Mouse (Mus musculus) limb, embryonic 13.5 days (tissue): Measurements from ENCODE around the gene Zc3h4. TPM values are rescaled to one million over a fixed set of nuclear protein-coding genes. Genes with fewer than 3 reads are reported as not detected.

Source experiments
- ATAC-seq: fragments of 200-750 bp; cut with Nextera tagmentation; 2 replicates; pipeline ENCODE4 v1.8.0; 2017; ENCODE audit warnings: low read depth, moderate number of reproducible peaks, moderate TSS enrichment; ENCODE audit not compliant: low FRiP score
- H3K27ac ChIP-seq: fragments of 300-500 bp; sonication (generic); 2 replicates; pipeline ENCODE4 v1.5.1; 2015; ENCODE audit warnings: inconsistent platforms, mild to moderate bottlenecking, moderate library complexity
- H3K27me3 ChIP-seq: fragments of 300-500 bp; sonication (generic); 2 replicates; pipeline ENCODE4 v1.6.1; 2015; ENCODE audit warnings: mild to moderate bottlenecking, inconsistent platforms
- H3K36me3 ChIP-seq: fragments of 300-500 bp; sonication (generic); 2 replicates; pipeline ENCODE4 v1.6.1; 2015; ENCODE audit warnings: inconsistent platforms, mild to moderate bottlenecking, moderate library complexity
- H3K4me1 ChIP-seq: fragments of 300-500 bp; sonication (generic); 2 replicates; pipeline ENCODE4 v1.6.1; 2015; ENCODE audit warnings: inconsistent platforms
- H3K4me2 ChIP-seq: fragments of 300-500 bp; sonication (generic); replicated peaks from 2 replicates; pipeline ENCODE4 v1.6.1; 2015; ENCODE audit warnings: inconsistent platforms, mild to moderate bottlenecking, moderate library complexity
- H3K4me3 ChIP-seq: fragments of 300-500 bp; sonication (generic); 2 replicates; pipeline ENCODE4 v1.5.1; 2015; ENCODE audit warnings: moderate library complexity, mild to moderate bottlenecking, inconsistent platforms
- H3K9ac ChIP-seq: fragments of 300-500 bp; sonication (generic); 2 replicates; pipeline ENCODE4 v1.6.1; 2015; ENCODE audit warnings: mild to moderate bottlenecking, inconsistent platforms
- H3K9me3 ChIP-seq: fragments of 300-500 bp; sonication (generic); 2 replicates; pipeline ENCODE4 v1.6.1; 2016; ENCODE audit warnings: inconsistent platforms
- WGBS: fragments of 180-500 bp; shearing (Covaris S2); methylation state at CpG from one replicate; pipeline ENCODE4 v1.1.7; 2015; 5-methylcytosine and 5-hydroxymethylcytosine counted together
- polyA plus RNA-seq: library from polyadenylated mRNA; unstranded; fragments of >200 nt; fragmentation: Nextera tagmentation; extraction: Ambion mirVana; gene quantifications from 2 replicates; pipeline ENCODE4 v1.2.1, GENCODE M21; 2015

Gene Zc3h4
- polyA plus RNA-seq, 1 experiment from 2014 or later = 18.5 TPM

DNA sequence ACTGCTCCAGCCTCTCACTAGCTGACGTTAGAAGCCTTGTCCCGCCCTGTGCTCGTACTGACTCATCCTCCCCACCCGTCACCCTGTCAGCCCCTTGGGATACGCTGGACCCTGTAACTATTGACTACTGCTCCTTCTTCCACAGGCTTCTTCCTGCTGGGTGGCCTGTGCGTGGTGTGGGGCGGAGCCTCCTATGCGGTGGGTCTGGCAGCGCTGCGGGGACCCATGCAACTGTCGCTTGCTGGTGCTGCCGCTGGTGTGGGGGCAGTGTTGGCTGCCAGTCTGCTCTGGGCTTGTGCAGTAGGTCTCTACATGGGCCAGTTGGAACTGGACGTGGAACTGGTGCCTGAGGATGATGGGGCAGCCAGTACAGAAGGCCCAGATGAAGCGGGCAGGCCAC is 54.3 kb downstream of the Zc3h4 start:
- H3K27ac ChIP-seq = no peak overlapping the region
- no peak for ATAC-seq
- H3K9me3 ChIP-seq = no peaks in the 10 kb centered on the region; the same call in 1 of the 2 replicates
- no peak overlapping the region for H3K9ac ChIP-seq
- H3K36me3 ChIP-seq = peaks cover 15% of the 10 kb centered on the region; the same call in 1 of the 2 replicates
- H3K27me3 ChIP-seq = no peaks in the 10 kb centered on the region
- H3K4me2 ChIP-seq = no peak overlapping the region
- H3K4me1 ChIP-seq = peaks cover 8% of the 10 kb centered on the region
- no peak overlapping the region for H3K4me3 ChIP-seq
- WGBS = 95% methylated on average over 14 of the region's 14 CpGs

GRCm38 (mm10) chr7:16456289-16456688 is 55.6 kb downstream of the Zc3h4 start:
- 85% methylated on average over 5 of the region's 5 CpGs for WGBS
- Histone ChIP-seq H3K9me3 (no peaks in the 10 kb centered on the region; the same call in 1 of the 2 replicates), H3K4me3 (no peak overlapping the region), H3K4me1 (peaks cover 8% of the 10 kb centered on the region), H3K36me3 (peaks cover 15% of the 10 kb centered on the region; the same call in 1 of the 2 replicates), H3K4me2 (no peak overlapping the region), H3K27me3 (peaks cover 3% of the 10 kb centered on the region; the same call in 1 of the 2 replicates), H3K9ac (no peak overlapping the region), H3K27ac (no peak overlapping the region)
- no peak for ATAC-seq

GRCm38 (mm10) chr7:16460566-16460965 is 59.9 kb downstream of the Zc3h4 start:
- H3K4me1 ChIP-seq = no peaks in the 10 kb centered on the region; the same call in 1 of the 2 replicates
- no peak overlapping the region for H3K4me3 ChIP-seq
- no peak overlapping the region for H3K27ac ChIP-seq
- no peaks in the 10 kb centered on the region; the same call in 1 of the 2 replicates for H3K9me3 ChIP-seq
- H3K36me3 ChIP-seq = peaks cover 8% of the 10 kb centered on the region; the same call in 1 of the 2 replicates
- peaks cover 10% of the 10 kb centered on the region; the same call in 1 of the 2 replicates for H3K27me3 ChIP-seq
- peak overlapping the region; percentile 4; the same call in 1 of the 2 replicates for H3K4me2 ChIP-seq
- 54% methylated on average over 13 of the region's 13 CpGs for WGBS
- ATAC-seq = no peak
- no peak overlapping the region for H3K9ac ChIP-seq

DNA sequence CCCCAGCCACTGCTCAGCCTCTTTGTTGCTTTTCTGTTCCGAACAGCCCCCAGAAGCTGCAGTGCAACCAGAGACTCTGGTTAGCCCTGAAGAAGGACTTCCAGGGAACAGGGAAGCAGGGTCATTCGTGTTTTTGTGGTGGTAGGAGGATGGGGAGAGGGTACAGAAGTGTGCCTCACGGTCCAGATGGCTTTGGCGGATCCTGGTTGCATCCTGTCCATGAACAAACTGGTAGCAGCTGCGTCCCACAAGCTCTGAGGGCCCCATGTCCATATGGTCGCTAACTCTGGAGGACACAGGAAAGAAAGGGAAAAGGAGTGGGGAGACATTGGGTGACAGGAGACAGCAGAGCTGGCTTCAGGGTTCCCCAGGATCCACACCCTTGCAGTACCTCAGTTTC is 60.4 kb downstream of the Zc3h4 start:
- no peak overlapping the region for H3K9ac ChIP-seq
- ATAC-seq = no peak
- no peak overlapping the region for H3K4me2 ChIP-seq
- H3K9me3 ChIP-seq = no peaks in the 10 kb centered on the region; the same call in 1 of the 2 replicates
- WGBS = 51% methylated on average over 6 of the region's 6 CpGs
- 0 out of 2 replicates have a peak, but pooled peaks cover 4% of the 10 kb centered on the region for H3K36me3 ChIP-seq
- no peak overlapping the region for H3K27ac ChIP-seq
- peaks cover 10% of the 10 kb centered on the region; the same call in 1 of the 2 replicates for H3K27me3 ChIP-seq
- no peaks in the 10 kb centered on the region; the same call in 1 of the 2 replicates for H3K4me1 ChIP-seq
- H3K4me3 ChIP-seq = no peak overlapping the region

DNA sequence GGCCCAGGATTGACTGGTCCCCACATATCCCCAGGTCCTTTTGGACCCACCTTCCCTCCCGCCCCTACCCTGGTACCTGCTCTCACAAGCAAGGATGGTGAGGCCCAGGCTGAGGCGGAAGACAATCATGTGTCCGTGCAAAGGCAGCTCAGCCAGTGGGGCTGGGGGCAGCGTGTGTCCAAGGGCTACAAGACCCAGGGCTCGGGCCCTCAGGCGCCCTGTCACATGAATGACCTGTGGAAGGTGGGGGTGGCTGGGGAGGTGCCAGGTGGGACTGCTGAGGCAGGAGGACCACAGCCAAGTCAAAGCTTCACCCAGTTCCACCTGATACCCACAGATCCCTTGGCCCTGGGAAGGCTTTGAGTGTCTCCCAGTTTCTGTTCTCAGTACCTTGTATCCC is 61.0 kb downstream of the Zc3h4 start:
- WGBS = 81% methylated on average over 6 of the region's 6 CpGs
- no peaks in the 10 kb centered on the region for H3K36me3 ChIP-seq
- no peaks in the 10 kb centered on the region; the same call in 1 of the 2 replicates for H3K4me1 ChIP-seq
- no peaks in the 10 kb centered on the region; the same call in 1 of the 2 replicates for H3K9me3 ChIP-seq
- H3K27me3 ChIP-seq = peaks cover 10% of the 10 kb centered on the region; the same call in 1 of the 2 replicates
- ATAC-seq = no peak
- H3K4me3 ChIP-seq = no peak overlapping the region
- H3K27ac ChIP-seq = no peak overlapping the region
- H3K9ac ChIP-seq = no peak overlapping the region
- no peak overlapping the region for H3K4me2 ChIP-seq

- H3K27me3 ChIP-seq = peaks cover 16% of the 10 kb centered on the region
- 0 out of 2 replicates have a peak, but pooled peaks have one; percentile 22 for ATAC-seq
- WGBS = 4% methylated on average over 14 of the region's 14 CpGs
Measured at GRCm38 (mm10) chr7:16463214-16463613, 62.5 kb downstream of the Zc3h4 start.

GRCm38 (mm10) chr7:16465160-16465559 is 64.5 kb downstream of the Zc3h4 start:
- Histone ChIP-seq H3K4me1 (no peaks in the 10 kb centered on the region; the same call in 1 of the 2 replicates), H3K4me3 (no peak overlapping the region), H3K9me3 (0 out of 2 replicates have a peak, but pooled peaks cover 4% of the 10 kb centered on the region), H3K36me3 (no peaks in the 10 kb centered on the region), H3K4me2 (no peak overlapping the region), H3K27ac (no peak overlapping the region), H3K9ac (no peak overlapping the region), H3K27me3 (peaks cover 34% of the 10 kb centered on the region)
- WGBS = 5% methylated on average over 8 of the region's 8 CpGs
- ATAC-seq = no peak

More at GRCm38 (mm10) chr7:16463214-16463613, 62.5 kb downstream of the Zc3h4 start:
- Histone ChIP-seq H3K4me3 (no peak overlapping the region), H3K4me1 (no peaks in the 10 kb centered on the region; the same call in 1 of the 2 replicates), H3K36me3 (no peaks in the 10 kb centered on the region), H3K9me3 (peaks cover 4% of the 10 kb centered on the region; the same call in 1 of the 2 replicates), H3K9ac (no peak overlapping the region), H3K4me2 (no peak overlapping the region), H3K27ac (no peak overlapping the region)

- Histone ChIP-seq H3K9me3 (0 out of 2 replicates have a peak, but pooled peaks cover 4% of the 10 kb centered on the region), H3K4me1 (no peaks in the 10 kb centered on the region; the same call in 1 of the 2 replicates), H3K4me3 (no peak overlapping the region), H3K4me2 (no peak overlapping the region), H3K27ac (no peak overlapping the region), H3K9ac (no peak overlapping the region), H3K36me3 (no peaks in the 10 kb centered on the region), H3K27me3 (peaks cover 38% of the 10 kb centered on the region)
- 90% methylated on average over 5 of the region's 5 CpGs for WGBS
- ATAC-seq = no peak
Measured at GRCm38 (mm10) chr7:16465568-16465967, 64.9 kb downstream of the Zc3h4 start.

DNA sequence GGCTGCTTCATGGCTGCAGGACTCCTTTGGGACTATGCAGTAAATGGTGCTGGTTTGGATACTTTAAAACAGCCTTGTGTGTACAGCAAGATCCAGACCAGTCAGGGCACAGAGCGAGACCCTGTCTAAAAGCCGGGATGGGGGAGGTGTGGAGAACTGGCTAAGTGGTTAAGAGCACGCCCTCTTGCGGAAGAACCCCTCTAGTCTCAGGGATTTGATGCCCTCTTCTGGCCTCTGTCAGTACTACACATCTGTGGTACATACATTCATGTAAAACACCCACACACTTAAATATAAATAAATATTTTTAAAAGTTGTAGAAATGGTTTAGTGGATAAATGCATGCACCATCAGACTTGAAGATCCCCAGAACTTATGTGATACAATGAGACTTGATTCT is 65.9 kb downstream of the Zc3h4 start:
- no peak for ATAC-seq
- Histone ChIP-seq H3K9me3 (0 out of 2 replicates have a peak, but pooled peaks cover 4% of the 10 kb centered on the region), H3K4me2 (no peak overlapping the region), H3K9ac (no peak overlapping the region), H3K36me3 (no peaks in the 10 kb centered on the region), H3K27me3 (peaks cover 45% of the 10 kb centered on the region), H3K4me3 (no peak overlapping the region), H3K27ac (no peak overlapping the region), H3K4me1 (no peaks in the 10 kb centered on the region; the same call in 1 of the 2 replicates)
- 59% methylated on average over 4 of the region's 4 CpGs for WGBS

- 18% methylated on average over 5 of the region's 5 CpGs for WGBS
- Histone ChIP-seq H3K9me3 (0 out of 2 replicates have a peak, but pooled peaks cover 4% of the 10 kb centered on the region), H3K4me2 (no peak overlapping the region), H3K9ac (no peak overlapping the region), H3K4me3 (no peak overlapping the region), H3K4me1 (no peaks in the 10 kb centered on the region), H3K27me3 (peaks cover 60% of the 10 kb centered on the region), H3K36me3 (no peaks in the 10 kb centered on the region), H3K27ac (no peak overlapping the region)
- no peak for ATAC-seq
Measured at GRCm38 (mm10) chr7:16468115-16468514, 67.4 kb downstream of the Zc3h4 start.

- Histone ChIP-seq H3K4me1 (peaks cover 23% of the 10 kb centered on the region), H3K36me3 (no peaks in the 10 kb centered on the region), H3K27me3 (peaks cover 88% of the 10 kb centered on the region), H3K27ac (no peak overlapping the region), H3K9me3 (0 out of 2 replicates have a peak, but pooled peaks cover 6% of the 10 kb centered on the region), H3K9ac (no peak overlapping the region), H3K4me3 (no peak overlapping the region), H3K4me2 (no peak overlapping the region)
- ATAC-seq = no peak
- WGBS = 39% methylated on average over 9 of the region's 9 CpGs
Measured at GRCm38 (mm10) chr7:16471549-16471948, 70.8 kb downstream of the Zc3h4 start.

GRCm38 (mm10) chr7:16472116-16472709 is 71.5 kb downstream of the Zc3h4 start:
- Histone ChIP-seq H3K27me3 (peaks cover 94% of the 10 kb centered on the region), H3K4me3 (no peak overlapping the region), H3K36me3 (no peaks in the 10 kb centered on the region), H3K9ac (no peak overlapping the region), H3K4me1 (peaks cover 23% of the 10 kb centered on the region), H3K9me3 (peaks cover 7% of the 10 kb centered on the region; the same call in 1 of the 2 replicates), H3K27ac (no peak overlapping the region), H3K4me2 (no peak overlapping the region)
- ATAC-seq = no peak
- WGBS = 8% methylated on average over 17 of the region's 17 CpGs
